13 mouse cellular contexts compared by ENCODE assay signal in genomic region chr1:179043644-179044043, GRCm38 (mm10).
A peak's percentile ranks its signal among the peaks of the same experiment; 100 is the strongest.
DNase-seq lines count a peak whose midpoint lies in the region; ATAC-seq and TF ChIP-seq lines count a peak whose summit lies in the region.
"Had no signal": no experiment of that assay in that cellular context is flagged by ENCODE, and none has a peak within 500 bp of the region (broad histone marks: within the 10 kb centered on the region; RNA-seq: fewer than 3 reads in every experiment).

No protein-coding gene starts in this region.

- peak overlapping the region; percentile 44; the same call in 1 of the 2 replicates for H3K27ac ChIP-seq in embryonic facial prominence, embryonic 13.5 days
- H3K27ac ChIP-seq in intestine, embryonic 16.5 days (ENCODE audit: low read length) = no peak overlapping the region; the same call in 1 of the 2 replicates
- H3K27ac ChIP-seq: limb, embryonic 13.5 days had no signal

- TF ChIP-seq POLR2A in lung, adult 2 months (IDR thresholded peaks at IDR 0.05; ENCODE audit: borderline replicate concordance, extremely low read depth, low read depth, low read length) = no peak

- no peak overlapping the region for H3K4me3 ChIP-seq in lung, adult 2 months (replicated peaks; ENCODE audit: extremely low read depth, low read depth, low read length)
- no peak overlapping the region for H3K4me3 ChIP-seq in embryonic facial prominence, embryonic 13.5 days
- no peak overlapping the region for H3K4me3 ChIP-seq in intestine, embryonic 16.5 days (ENCODE audit: low read length)
- H3K4me3 ChIP-seq: limb, embryonic 13.5 days had no signal

- WGBS in lung, adult 2 months = 69% methylated on average over 12 of the region's 12 CpGs
- 71% methylated on average over 12 of the region's 12 CpGs for WGBS in embryonic facial prominence, embryonic 13.5 days
- 45% methylated on average over 12 of the region's 12 CpGs for WGBS in intestine, embryonic 16.5 days

- H3K4me1 ChIP-seq in lung, adult 2 months (ENCODE audit: control insufficient read depth, insufficient read depth, low read length) = peaks cover 4% of the 10 kb centered on the region; the same call in 1 of the 2 replicates
- peaks cover 59% of the 10 kb centered on the region for H3K4me1 ChIP-seq in embryonic facial prominence, embryonic 13.5 days
- H3K4me1 ChIP-seq in intestine, embryonic 16.5 days (ENCODE audit: control insufficient read depth, insufficient read depth, low read length) = peaks cover 5% of the 10 kb centered on the region; the same call in 1 of the 2 replicates

- H3K4me2 ChIP-seq in embryonic facial prominence, embryonic 13.5 days = no peak overlapping the region
- H3K4me2 ChIP-seq in intestine, embryonic 16.5 days (ENCODE audit: low read depth, low read length) = no peak overlapping the region; the same call in 1 of the 2 replicates
- H3K4me2 ChIP-seq: limb, embryonic 13.5 days had no signal

- no peaks in the 10 kb centered on the region for H3K27me3 ChIP-seq in embryonic facial prominence, embryonic 13.5 days
- H3K27me3 ChIP-seq in intestine, embryonic 16.5 days (replicated peaks; ENCODE audit: control insufficient read depth, insufficient read depth, low read length) = no peaks in the 10 kb centered on the region
- H3K27me3 ChIP-seq: limb, embryonic 13.5 days had no signal

- peak; percentile 72 for DNase-seq in heart, adult 11 months
- no peak for DNase-seq in heart, postnatal 14 days
- DNase-seq in lung, postnatal 10 days = peak; percentile 32
- DNase-seq in lung, adult 2 months = no peak
- no peak for DNase-seq in left cerebral cortex, postnatal 14 days (ENCODE audit: low spot score in 2 of 2)
- no peak for DNase-seq in urinary bladder, postnatal 4 days (ENCODE audit: low spot score in 2 of 2)
- DNase-seq: cerebellum, adult 9-11 months; kidney, postnatal 14 days; liver, postnatal 0 days; thymus, postnatal 14 days had no signal

- 0 out of 2 replicates have a peak, but pooled peaks have one; percentile 54 for ATAC-seq in embryonic facial prominence, embryonic 13.5 days (ENCODE audit: insufficient number of reproducible peaks, insufficient read depth, low FRiP score, low TSS enrichment, low read depth)
- 0 out of 2 replicates have a peak, but pooled peaks have one; percentile 47 for ATAC-seq in intestine, embryonic 16.5 days
- ATAC-seq: liver, postnatal 0 days had no signal

- no peak for TF ChIP-seq CTCF in lung, adult 2 months (IDR thresholded peaks at IDR 0.05; ENCODE audit: insufficient read depth, low read length)

- no peaks in the 10 kb centered on the region for H3K36me3 ChIP-seq in embryonic facial prominence, embryonic 13.5 days
- H3K36me3 ChIP-seq in intestine, embryonic 16.5 days (ENCODE audit: control insufficient read depth, insufficient read depth, low read length) = no peaks in the 10 kb centered on the region
- H3K36me3 ChIP-seq: limb, embryonic 13.5 days had no signal

- H3K9ac ChIP-seq in embryonic facial prominence, embryonic 13.5 days = no peak overlapping the region
- no peak overlapping the region for H3K9ac ChIP-seq in intestine, embryonic 16.5 days (ENCODE audit: low read depth, low read length)
- H3K9ac ChIP-seq: limb, embryonic 13.5 days; liver, postnatal 0 days had no signal

- H3K9me3 ChIP-seq in embryonic facial prominence, embryonic 13.5 days = no peaks in the 10 kb centered on the region
- H3K9me3 ChIP-seq in intestine, embryonic 16.5 days (ENCODE audit: control insufficient read depth, low read length) = no peaks in the 10 kb centered on the region
- H3K9me3 ChIP-seq: limb, embryonic 13.5 days had no signal

- intact Hi-C loops in heart, postnatal 14 days (cut with DNase I) = no loop called here
- intact Hi-C loops in left cerebral cortex, postnatal 14 days (cut with DNase I) = loop anchor here (5.0 kb wide), 1 partner anchor 51 kb away; no protein-coding TSS in a partner anchor

Comparison
In these comparisons a context has a peak if more than half of its experiments do, and no peak if none do; other contexts are left out.
1. DNase-seq: peak in heart, adult 11 months (single experiment) and lung, postnatal 10 days (single experiment); none in heart, postnatal 14 days (0 of 2), lung, adult 2 months (single experiment), left cerebral cortex, postnatal 14 days (0 of 2) and urinary bladder, postnatal 4 days (0 of 2).